Mouse (Mus musculus): ENCODE measurements at regions not wholly inside any gene's neighbourhood (a gene's known extent, or its start where the extent isn't known, plus 50 kb on each side); places are given as distances from the start of the nearest gene placed in this dataset.
"Not testable (repeated sequence)": the region's sequence is repeated elsewhere in the genome, so short reads cannot be mapped to it uniquely, and the experiment has no call there.

DNA sequence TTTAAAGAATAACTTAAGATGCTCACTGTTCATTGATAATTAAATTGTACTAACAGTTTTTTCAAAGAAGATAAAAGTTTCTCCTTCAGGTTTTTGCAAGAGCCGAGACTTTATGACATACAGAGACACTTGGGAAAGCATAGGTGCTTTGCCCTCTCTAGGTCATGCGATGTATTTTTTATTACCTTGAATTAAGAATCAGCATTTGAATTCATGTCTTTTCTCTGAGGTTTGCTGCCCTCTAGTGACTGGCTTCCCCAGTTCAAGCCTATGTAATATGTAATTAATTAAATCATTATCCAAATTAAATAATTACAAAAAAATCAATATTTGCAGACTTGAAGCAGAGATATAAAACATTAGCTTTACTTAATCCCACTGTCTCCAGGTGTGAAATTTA lies 174.4 kb downstream of the Fam198b start:
- intact Hi-C loops (cut with DNase I) = loop anchor here (1.0 to 5.0 kb wide), 2 partner anchors 81 to 174 kb away; partner anchors contain the start of gene Fam198b
- DNase-seq (ENCODE audit: low spot score) = no peak

- intact Hi-C loops (cut with DNase I) = no loop called here
- DNase-seq (ENCODE audit: low spot score) = no peak
Observed at GRCm38 (mm10) chr3:80070726-80071125, 186.4 kb downstream of the Fam198b start.

DNA sequence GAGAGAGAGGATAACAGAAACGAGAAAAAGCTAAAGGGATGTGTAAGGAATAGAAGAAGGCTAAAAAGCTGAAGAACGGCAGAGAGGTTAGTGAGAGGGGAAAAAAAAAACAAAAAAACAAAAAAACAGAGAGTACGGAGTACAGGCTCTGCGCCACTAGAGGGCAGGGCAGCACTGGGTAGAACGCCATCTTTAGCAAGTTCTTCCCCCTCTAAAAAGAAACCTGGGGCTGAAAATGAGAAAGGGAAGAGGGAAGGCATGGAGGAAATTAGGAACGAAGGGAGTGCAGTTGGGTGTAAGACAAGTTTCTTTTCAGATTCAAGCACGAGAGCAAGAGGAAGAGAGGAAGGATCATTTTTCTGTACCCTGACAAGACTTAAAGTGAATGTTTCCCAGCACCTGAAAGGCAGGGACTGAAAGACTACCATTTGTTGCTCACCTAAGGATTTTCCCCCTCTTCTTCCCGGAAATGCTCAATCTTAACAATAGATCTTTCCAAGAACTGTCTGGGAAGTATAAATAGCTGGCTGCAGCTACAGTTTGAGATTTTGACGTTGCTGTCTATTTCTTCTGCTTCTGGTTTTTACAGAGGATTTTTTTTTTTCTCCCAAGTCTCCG lies 195.6 kb downstream of the Fam198b start:
- no peak for DNase-seq (ENCODE audit: low spot score)
- intact Hi-C loops (cut with DNase I) = loop anchor here (5.0 kb wide), 3 partner anchors 717 to 1842 kb away; no protein-coding TSS in a partner anchor

- intact Hi-C loops (cut with DNase I) = loop anchor here (5.0 kb wide), 2 partner anchors 716 to 941 kb away; no protein-coding TSS in a partner anchor
- DNase-seq (ENCODE audit: low spot score) = no peak
Observed at GRCm38 (mm10) chr3:80081210-80081609, 196.9 kb downstream of the Fam198b start.

- DNase-seq (ENCODE audit: low spot score) = no peak
- intact Hi-C loops (cut with DNase I) = loop anchor here (5.0 kb wide), 2 partner anchors 714 to 939 kb away; no protein-coding TSS in a partner anchor
Observed at GRCm38 (mm10) chr3:80082780-80083519, 198.6 kb downstream of the Fam198b start.

DNA sequence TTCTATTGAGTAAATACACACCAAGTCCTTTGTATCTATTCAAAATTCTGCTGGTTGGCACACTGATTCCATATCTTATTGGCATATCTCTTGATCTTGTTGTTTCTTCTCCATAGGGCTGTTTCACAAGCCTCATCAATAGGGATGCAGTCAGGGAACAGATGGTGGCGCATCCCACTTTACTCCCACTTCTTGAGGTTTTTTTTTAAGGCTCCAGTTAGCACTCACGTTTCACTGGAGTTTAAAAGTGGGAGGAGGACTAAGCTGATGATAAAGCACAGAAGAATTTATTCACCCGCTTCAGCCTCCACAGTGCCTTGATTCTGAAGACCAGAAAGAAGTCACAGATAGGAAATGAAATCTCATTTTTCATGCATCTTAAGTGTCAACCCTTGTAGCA lies 199.8 kb downstream of the Fam198b start:
- DNase-seq (ENCODE audit: low spot score) = no peak
- intact Hi-C loops (cut with DNase I) = loop anchor here (5.0 kb wide), 2 partner anchors 713 to 938 kb away; no protein-coding TSS in a partner anchor

DNA sequence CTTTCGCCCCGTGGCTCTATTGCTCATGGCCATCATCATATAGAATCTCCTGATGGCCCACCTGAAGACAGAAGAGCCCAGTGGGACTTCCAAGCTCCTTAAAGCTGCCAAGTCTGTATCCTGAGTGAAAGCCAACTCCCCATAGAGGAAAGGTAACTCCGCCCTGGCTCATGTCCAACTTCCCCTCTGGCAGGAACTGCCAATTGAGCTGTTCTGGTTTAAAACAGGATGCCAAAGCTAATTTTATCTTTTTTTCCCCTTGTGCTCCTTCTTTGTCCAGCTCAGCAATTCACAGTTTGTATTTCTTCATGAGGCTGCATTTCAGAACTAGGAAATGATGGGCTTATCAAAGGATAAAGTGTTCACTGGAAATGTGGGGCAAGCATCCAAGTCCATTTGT lies 215.3 kb downstream of the Fam198b start:
- DNase-seq (ENCODE audit: low spot score) = no peak
- intact Hi-C loops (cut with DNase I) = no loop called here

GRCm38 (mm10) chr3:80120177-80120736 lies 235.9 kb downstream of the Fam198b start:
- no peak for DNase-seq (ENCODE audit: low spot score)
- intact Hi-C loops (cut with DNase I) = no loop called here

- intact Hi-C loops (cut with DNase I) = no loop called here
Observed at GRCm38 (mm10) chr3:80123666-80124065, 239.3 kb downstream of the Fam198b start.

DNA sequence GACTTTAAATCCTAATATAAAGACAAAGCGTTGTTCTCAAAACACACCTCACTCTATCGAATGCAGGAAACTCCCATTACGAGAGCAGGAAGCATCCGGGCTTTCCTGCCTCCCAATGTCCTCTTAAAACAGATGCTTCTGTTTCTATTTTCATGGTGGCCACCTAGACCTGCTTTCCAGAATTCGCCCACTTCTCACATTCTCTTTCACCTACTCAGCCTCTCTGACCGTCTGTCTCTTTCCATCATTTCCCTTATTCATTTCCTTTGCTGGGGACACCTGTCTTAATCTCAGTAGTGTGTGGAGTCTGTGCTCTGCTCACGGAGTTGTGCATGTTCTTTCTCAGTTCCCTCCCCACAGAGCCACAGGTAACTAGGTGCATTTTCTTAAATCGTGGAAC lies 240.3 kb downstream of the Fam198b start:
- no peak for DNase-seq (ENCODE audit: low spot score)
- intact Hi-C loops (cut with DNase I) = no loop called here

More at GRCm38 (mm10) chr3:80123666-80124065, 239.3 kb downstream of the Fam198b start:
- DNase-seq (ENCODE audit: low spot score) = no peak

GRCm38 (mm10) chr3:80141697-80142096 lies 257.4 kb downstream of the Fam198b start:
- DNase-seq (ENCODE audit: low spot score) = no peak
- intact Hi-C loops (cut with DNase I) = no loop called here

DNA sequence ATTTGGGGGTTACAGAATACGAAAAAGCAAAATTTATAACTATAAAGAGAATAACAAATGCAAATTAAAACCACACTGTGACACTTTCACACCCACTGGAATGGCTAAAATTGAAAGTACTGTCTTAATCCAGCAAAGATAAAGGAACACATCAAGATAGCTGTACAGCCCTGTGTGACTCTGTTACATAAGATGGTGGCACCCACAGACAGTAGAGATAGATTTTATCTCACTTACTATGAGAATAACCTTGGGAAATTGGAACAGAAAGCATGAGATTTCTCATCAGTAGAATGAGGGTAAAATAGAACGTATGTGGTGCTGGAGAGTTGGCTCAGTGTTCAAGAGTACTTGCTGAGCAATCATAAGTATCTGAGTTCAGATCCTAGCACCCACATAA lies 276.1 kb downstream of the Fam198b start:
- intact Hi-C loops (cut with DNase I) = no loop called here

DNA sequence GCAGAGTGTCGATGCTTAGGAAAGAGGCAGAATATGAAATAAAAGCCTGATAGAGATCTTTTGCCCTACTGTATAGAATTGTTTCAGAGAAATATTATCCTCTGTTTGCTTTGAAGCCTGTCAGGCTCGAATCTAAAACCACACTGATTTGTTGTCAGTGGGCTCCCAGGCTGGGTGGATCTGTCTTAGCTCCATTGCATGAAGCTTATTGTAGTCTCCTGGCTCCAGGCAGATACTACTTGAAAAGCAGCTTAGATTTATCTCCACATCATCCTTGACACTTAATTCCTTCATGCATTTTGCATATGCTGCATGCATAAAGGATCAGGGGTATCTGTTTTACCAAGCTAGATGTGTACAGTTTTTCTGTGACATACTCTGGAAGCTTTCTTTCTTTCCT lies 297.4 kb downstream of the Fam198b start:
- intact Hi-C loops (cut with DNase I) = no loop called here
- DNase-seq (ENCODE audit: low spot score) = no peak

More for the DNA sequence above, 276.1 kb downstream of the Fam198b start:
- no peak for DNase-seq (ENCODE audit: low spot score)

DNA sequence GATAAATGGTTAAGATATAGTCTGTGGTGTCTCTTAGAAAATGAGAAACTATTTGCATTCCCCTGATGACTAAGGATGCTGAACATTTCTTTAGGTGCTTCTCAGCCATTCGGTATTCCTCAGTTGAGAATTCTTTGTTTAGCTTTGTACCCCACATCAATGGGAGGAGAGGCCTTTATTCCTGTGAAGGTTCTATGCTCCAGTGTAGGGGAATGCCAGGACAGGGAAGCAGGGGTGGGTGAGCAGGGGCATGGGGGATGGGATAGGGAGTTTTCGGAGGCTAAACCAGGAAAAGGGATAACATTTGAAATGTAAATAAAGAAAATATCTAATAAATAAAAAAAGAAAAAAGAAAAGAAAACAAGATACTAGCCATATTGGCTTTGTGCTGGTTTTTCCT lies 297.8 kb downstream of the Fam198b start:
- intact Hi-C loops (cut with DNase I); DNase-seq (ENCODE audit: low spot score): not testable (repeated sequence)

DNA sequence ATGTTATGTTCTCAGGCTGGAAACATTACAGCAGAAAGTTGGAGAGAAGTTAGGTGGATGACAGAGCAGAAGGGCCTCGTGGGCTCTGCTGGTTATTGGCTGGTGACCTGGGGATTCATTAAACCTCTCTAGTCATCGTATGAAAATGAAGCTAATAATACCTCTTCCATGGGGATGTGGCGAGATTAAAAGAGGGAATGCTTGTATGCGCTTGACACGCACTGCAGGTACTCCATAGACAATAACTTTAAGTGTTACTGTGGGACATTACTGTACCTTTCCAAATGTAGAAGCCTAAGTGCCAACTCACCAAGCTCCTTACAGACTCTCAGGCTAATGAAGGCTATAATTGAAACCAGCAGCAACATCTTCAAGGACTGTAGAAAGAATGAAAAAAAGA lies 303.1 kb downstream of the Fam198b start:
- intact Hi-C loops (cut with DNase I) = no loop called here
- DNase-seq (ENCODE audit: low spot score) = no peak

GRCm38 (mm10) chr3:80200904-80201303 lies 316.6 kb downstream of the Fam198b start:
- intact Hi-C loops (cut with DNase I) = no loop called here
- no peak for DNase-seq (ENCODE audit: low spot score)

- intact Hi-C loops (cut with DNase I) = no loop called here
- DNase-seq (ENCODE audit: low spot score) = peak; percentile 3
Observed at GRCm38 (mm10) chr3:80204821-80205220, 320.5 kb downstream of the Fam198b start.

GRCm38 (mm10) chr3:80205351-80205750 lies 321.0 kb downstream of the Fam198b start:
- intact Hi-C loops (cut with DNase I) = no loop called here
- DNase-seq (ENCODE audit: low spot score) = no peak

DNA sequence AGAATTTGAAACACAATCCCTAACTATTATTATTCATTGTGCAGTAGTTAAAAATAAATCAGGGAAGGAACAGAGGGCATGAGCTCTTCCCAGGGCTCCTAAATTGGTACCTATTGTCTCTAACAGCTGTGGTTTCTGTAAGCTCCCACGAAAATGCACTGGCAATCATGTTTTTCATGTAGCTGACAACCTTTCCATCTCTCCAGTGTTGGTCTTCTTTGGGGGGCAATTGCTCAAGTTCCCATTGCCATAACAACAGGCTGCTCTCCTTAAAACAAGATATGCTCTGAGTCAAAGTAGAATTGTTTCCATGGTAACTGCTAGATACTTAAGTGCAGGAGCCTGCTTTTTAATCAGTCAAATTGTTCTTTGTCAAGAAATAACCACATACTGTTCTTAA lies 322.7 kb downstream of the Fam198b start:
- intact Hi-C loops (cut with DNase I) = no loop called here
- DNase-seq (ENCODE audit: low spot score) = no peak

GRCm38 (mm10) chr3:80208028-80208427 lies 323.7 kb downstream of the Fam198b start:
- no peak for DNase-seq (ENCODE audit: low spot score)
- intact Hi-C loops (cut with DNase I) = no loop called here

- no peak for DNase-seq (ENCODE audit: low spot score)
- intact Hi-C loops (cut with DNase I) = no loop called here
Observed at GRCm38 (mm10) chr3:80209596-80209995, 325.3 kb downstream of the Fam198b start.
